Mouse (Mus musculus): ENCODE results near the gene Syt12. TPM values are rescaled to one million over a fixed set of nuclear protein-coding genes. Genes with fewer than 3 reads are reported as not detected.

Syt12 gene
- polyA plus RNA-seq, 1 experiment from 2014 or later = 0.27 TPM

DNA sequence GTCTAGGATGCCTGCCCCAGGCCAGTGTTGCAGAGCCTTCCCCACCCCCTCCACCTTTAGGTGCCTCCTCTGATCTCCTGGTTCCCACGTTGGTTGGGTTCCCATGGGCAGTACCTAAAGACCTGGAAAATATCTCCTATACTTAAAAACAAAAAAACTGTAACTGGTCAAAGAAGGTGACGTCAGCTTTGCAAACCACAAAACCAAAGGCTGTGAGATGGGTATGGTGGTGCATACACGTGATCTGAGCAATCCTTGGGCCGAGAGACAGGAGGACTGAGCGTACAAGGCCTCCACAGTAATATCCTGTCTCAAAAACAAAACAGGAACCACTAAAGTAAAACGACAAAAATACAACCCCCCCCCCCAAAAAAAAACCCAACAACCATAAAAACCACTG lies 39.4 kb downstream of the Syt12 start:
- H3K4me2 ChIP-seq = no peak overlapping the region
- ATAC-seq (replicated peaks; ENCODE audit: low FRiP score) (no peak), DNase-seq (ENCODE audit: low spot score) (no peak)
- H3K36me3 ChIP-seq (ENCODE audit: control insufficient read depth, insufficient read depth, low read length) = no peaks in the 10 kb centered on the region
- H3K4me3 ChIP-seq (ENCODE audit: low read depth, low read length) = no peak overlapping the region
- H3K9ac ChIP-seq (ENCODE audit: low read depth, low read length) = no peak overlapping the region
- H3K27me3 ChIP-seq (replicated peaks; ENCODE audit: control insufficient read depth, insufficient read depth, low read length) = peaks cover 29% of the 10 kb centered on the region
- H3K4me1 ChIP-seq (replicated peaks; ENCODE audit: control insufficient read depth, insufficient read depth, low read length) = peaks cover 11% of the 10 kb centered on the region; the same call in 1 of the 2 replicates
- no peaks in the 10 kb centered on the region for H3K9me3 ChIP-seq (ENCODE audit: control insufficient read depth, low read length)
- no peak overlapping the region for H3K27ac ChIP-seq (ENCODE audit: low read depth, low read length)
- WGBS = 51% methylated on average over 6 of the region's 6 CpGs

DNA sequence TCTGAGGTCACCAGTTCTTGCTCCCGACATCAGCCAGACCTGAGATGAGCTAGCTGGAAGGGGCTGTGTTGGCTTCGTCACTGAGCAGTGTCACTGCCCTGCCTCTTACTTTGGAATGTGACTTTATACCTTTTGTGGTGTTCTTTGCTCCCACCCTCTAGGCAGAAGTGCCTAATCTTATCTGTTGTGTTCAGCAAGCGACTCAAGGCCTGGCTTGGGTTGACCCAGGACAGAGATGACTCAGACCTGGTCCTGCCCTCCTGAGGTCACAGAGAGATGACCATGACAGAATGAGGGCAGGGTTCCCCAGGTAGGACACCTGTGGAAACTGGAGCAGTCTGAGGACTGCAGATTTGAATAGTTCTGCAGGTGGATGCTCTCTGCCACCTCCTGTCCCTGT lies 41.0 kb downstream of the Syt12 start:
- Histone ChIP-seq H3K4me1 (replicated peaks; ENCODE audit: control insufficient read depth, insufficient read depth, low read length) (peaks cover 2% of the 10 kb centered on the region; the same call in 1 of the 2 replicates), H3K27ac (ENCODE audit: low read depth, low read length) (no peak overlapping the region), H3K27me3 (replicated peaks; ENCODE audit: control insufficient read depth, insufficient read depth, low read length) (peaks cover 29% of the 10 kb centered on the region), H3K9ac (ENCODE audit: low read depth, low read length) (no peak overlapping the region), H3K9me3 (ENCODE audit: control insufficient read depth, low read length) (no peaks in the 10 kb centered on the region), H3K36me3 (ENCODE audit: control insufficient read depth, insufficient read depth, low read length) (no peaks in the 10 kb centered on the region; the same call in 1 of the 2 replicates), H3K4me3 (ENCODE audit: low read depth, low read length) (no peak overlapping the region), H3K4me2 (no peak overlapping the region)
- DNase-seq (ENCODE audit: low spot score) = no peak
- ATAC-seq (replicated peaks; ENCODE audit: low FRiP score) = no peak
- 56% methylated on average over 3 of the region's 3 CpGs for WGBS

DNA sequence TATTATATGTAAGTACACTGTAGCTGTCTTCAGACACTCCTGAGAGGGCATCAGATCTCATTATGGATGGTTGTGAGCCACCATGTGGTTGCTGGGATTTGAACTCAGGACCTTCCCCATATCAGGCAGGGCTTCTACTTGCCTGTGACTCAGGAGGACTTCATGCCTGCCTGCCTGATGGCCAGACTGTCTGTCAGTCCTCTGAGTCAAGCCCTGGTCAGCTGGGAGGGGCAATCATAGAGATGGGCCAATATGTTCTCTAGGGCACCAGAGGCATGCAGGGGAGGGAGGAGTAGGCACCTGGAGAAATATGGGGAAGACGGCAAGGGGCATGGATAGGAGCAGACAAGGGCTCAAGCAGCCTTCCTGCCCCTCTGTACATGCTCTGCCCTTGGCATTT lies 42.2 kb downstream of the Syt12 start:
- DNase-seq (ENCODE audit: low spot score) = no peak
- H3K9me3 ChIP-seq (ENCODE audit: control insufficient read depth, low read length) = no peaks in the 10 kb centered on the region
- no peak overlapping the region for H3K27ac ChIP-seq (ENCODE audit: low read depth, low read length)
- H3K4me1 ChIP-seq (replicated peaks; ENCODE audit: control insufficient read depth, insufficient read depth, low read length) = no peaks in the 10 kb centered on the region; the same call in 1 of the 2 replicates
- ATAC-seq (replicated peaks; ENCODE audit: low FRiP score) = no peak
- 89% methylated on average over 1 of the region's 1 CpGs for WGBS
- H3K36me3 ChIP-seq (ENCODE audit: control insufficient read depth, insufficient read depth, low read length) = no peaks in the 10 kb centered on the region; the same call in 1 of the 2 replicates
- H3K27me3 ChIP-seq (replicated peaks; ENCODE audit: control insufficient read depth, insufficient read depth, low read length) = peaks cover 23% of the 10 kb centered on the region
- H3K4me3 ChIP-seq (ENCODE audit: low read depth, low read length) = no peak overlapping the region
- no peak overlapping the region for H3K9ac ChIP-seq (ENCODE audit: low read depth, low read length)
- no peak overlapping the region for H3K4me2 ChIP-seq

DNA sequence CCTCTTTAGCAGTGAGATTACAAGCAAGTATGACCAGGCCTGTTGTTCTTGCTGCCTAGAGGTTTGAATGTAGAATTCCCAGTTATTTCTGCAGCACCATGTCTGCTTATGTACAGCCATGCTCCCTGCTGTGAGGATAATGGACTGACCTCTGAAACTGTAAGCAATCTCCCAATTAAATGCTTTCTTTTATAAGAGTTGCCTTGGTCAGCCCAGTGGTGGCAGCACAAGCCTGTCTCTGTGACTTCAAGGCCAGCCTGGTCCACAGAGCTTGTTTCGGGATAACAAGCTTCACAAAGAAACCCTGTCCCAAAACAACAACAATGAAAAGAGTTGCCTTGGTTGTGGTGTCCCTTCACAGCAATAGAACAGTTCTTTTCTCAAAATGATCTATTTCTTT lies 43.5 kb downstream of the Syt12 start:
- H3K4me2 ChIP-seq = no peak overlapping the region
- no peaks in the 10 kb centered on the region for H3K9me3 ChIP-seq (ENCODE audit: control insufficient read depth, low read length)
- H3K27me3 ChIP-seq (replicated peaks; ENCODE audit: control insufficient read depth, insufficient read depth, low read length) = peaks cover 11% of the 10 kb centered on the region
- H3K9ac ChIP-seq (ENCODE audit: low read depth, low read length) = no peak overlapping the region
- no peaks in the 10 kb centered on the region; the same call in 1 of the 2 replicates for H3K36me3 ChIP-seq (ENCODE audit: control insufficient read depth, insufficient read depth, low read length)
- 95% methylated on average over 1 of the region's 1 CpGs for WGBS
- H3K27ac ChIP-seq (ENCODE audit: low read depth, low read length) = no peak overlapping the region
- no peak for DNase-seq (ENCODE audit: low spot score)
- no peak for ATAC-seq (replicated peaks; ENCODE audit: low FRiP score)
- no peaks in the 10 kb centered on the region for H3K4me1 ChIP-seq (replicated peaks; ENCODE audit: control insufficient read depth, insufficient read depth, low read length)
- H3K4me3 ChIP-seq (ENCODE audit: low read depth, low read length) = no peak overlapping the region

DNA sequence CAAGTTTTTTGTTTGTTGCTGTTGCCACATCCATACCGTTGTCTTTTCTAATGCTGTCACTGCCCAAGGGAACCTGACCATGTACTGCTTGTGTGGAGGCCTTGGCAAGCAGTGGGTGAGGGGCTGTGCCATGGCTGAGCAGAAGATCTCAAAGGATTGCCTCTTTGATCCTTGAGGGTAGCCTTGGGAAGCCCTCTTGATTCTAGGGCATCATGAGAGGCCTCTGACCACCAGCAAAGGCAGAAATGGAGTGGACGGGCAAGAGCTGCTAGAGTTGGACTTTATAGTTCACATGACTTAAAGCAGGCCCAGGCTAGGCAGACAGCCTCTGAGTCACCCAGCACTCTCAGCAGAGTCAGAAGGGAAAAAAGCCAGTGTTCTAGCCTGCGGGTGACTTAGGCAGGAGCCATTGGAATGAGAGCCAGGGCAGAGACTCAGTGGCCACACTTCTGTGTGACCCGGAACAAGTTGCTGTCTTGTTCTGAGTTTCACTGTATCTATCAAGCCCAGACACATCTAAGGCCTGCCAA lies 47.1 kb downstream of the Syt12 start:
- Histone ChIP-seq H3K9me3 (ENCODE audit: control insufficient read depth, low read length) (no peaks in the 10 kb centered on the region), H3K4me1 (replicated peaks; ENCODE audit: control insufficient read depth, insufficient read depth, low read length) (no peaks in the 10 kb centered on the region), H3K4me3 (ENCODE audit: low read depth, low read length) (no peak overlapping the region), H3K27ac (ENCODE audit: low read depth, low read length) (no peak overlapping the region), H3K4me2 (no peak overlapping the region), H3K27me3 (replicated peaks; ENCODE audit: control insufficient read depth, insufficient read depth, low read length) (no peaks in the 10 kb centered on the region; the same call in 1 of the 2 replicates), H3K36me3 (ENCODE audit: control insufficient read depth, insufficient read depth, low read length) (peaks cover 2% of the 10 kb centered on the region; the same call in 1 of the 2 replicates), H3K9ac (ENCODE audit: low read depth, low read length) (no peak overlapping the region)
- DNase-seq (ENCODE audit: low spot score) = no peak
- 89% methylated on average over 4 of the region's 4 CpGs for WGBS
- no peak for ATAC-seq (replicated peaks; ENCODE audit: low FRiP score)

DNA sequence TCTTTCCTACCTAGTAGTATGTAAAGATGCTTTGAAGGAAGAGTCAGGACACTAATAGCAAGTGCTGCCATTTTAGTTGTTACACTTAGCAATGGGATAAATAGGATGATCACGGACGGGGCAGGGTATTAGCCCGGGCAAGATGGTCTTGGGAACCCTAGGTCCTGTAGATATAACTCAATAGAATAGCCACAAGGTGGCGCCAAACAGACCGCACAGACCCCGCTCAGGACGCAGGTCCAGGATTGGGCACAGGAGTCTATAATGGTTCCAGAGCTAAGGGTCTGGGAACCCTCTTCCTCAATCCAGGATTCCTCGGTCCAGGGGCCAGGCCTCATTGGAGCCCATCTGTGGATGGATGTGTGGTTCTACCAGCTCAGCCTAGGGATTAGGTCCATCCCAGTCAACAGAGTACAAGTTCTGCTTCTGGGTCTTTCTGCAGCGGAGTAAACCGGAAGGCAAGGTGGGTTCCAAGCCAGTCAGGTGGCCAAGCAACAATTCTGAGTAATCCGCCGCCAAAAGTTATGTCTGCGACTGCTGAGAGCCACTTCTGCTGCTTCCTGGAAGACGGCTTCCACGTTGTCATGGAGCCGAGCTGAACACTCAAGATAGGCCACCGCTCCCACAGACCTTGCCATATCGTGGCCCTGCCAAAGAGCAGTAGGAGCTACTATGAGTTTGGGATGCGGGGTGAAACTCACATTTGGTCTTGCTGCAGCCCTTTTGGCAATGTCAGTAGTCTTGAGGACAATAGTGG lies 51.5 kb downstream of the Syt12 start:
- Histone ChIP-seq H3K9ac (ENCODE audit: low read depth, low read length) (no peak overlapping the region), H3K36me3 (ENCODE audit: control insufficient read depth, insufficient read depth, low read length) (peaks cover 8% of the 10 kb centered on the region; the same call in 1 of the 2 replicates), H3K27ac (ENCODE audit: low read depth, low read length) (no peak overlapping the region), H3K4me3 (ENCODE audit: low read depth, low read length) (no peak overlapping the region), H3K4me1 (replicated peaks; ENCODE audit: control insufficient read depth, insufficient read depth, low read length) (no peaks in the 10 kb centered on the region), H3K27me3 (replicated peaks; ENCODE audit: control insufficient read depth, insufficient read depth, low read length) (no peaks in the 10 kb centered on the region; the same call in 1 of the 2 replicates), H3K4me2 (no peak overlapping the region), H3K9me3 (ENCODE audit: control insufficient read depth, low read length) (no peaks in the 10 kb centered on the region)
- WGBS = 64% methylated on average over 19 of the region's 19 CpGs
- DNase-seq (ENCODE audit: low spot score) (no peak), ATAC-seq (replicated peaks; ENCODE audit: low FRiP score) (no peak)

DNA sequence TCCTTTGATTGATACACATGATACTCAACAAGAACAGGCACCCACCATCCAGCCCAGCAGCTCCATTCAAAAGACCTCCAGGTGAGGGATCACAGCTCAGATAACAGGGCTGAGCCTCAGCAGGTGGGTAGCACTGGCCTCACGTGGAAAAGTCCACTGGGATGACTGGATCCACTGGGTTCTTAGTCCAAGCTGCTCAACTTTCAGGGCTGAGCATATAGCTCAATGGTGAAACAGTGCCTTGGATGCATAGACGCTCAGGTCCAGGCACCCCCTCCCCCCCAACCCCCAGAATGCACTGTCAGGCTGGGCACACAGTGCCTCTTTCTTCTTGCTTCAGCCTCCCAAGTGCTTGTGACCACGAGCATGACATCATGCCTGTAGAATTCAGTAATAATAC lies 54.2 kb downstream of the Syt12 start:
- Histone ChIP-seq H3K36me3 (ENCODE audit: control insufficient read depth, insufficient read depth, low read length) (peaks cover 8% of the 10 kb centered on the region; the same call in 1 of the 2 replicates), H3K9ac (ENCODE audit: low read depth, low read length) (no peak overlapping the region), H3K27me3 (replicated peaks; ENCODE audit: control insufficient read depth, insufficient read depth, low read length) (no peaks in the 10 kb centered on the region; the same call in 1 of the 2 replicates), H3K4me2 (no peak overlapping the region), H3K4me3 (ENCODE audit: low read depth, low read length) (no peak overlapping the region), H3K4me1 (replicated peaks; ENCODE audit: control insufficient read depth, insufficient read depth, low read length) (0 out of 2 replicates have a peak, but pooled peaks cover 2% of the 10 kb centered on the region), H3K9me3 (ENCODE audit: control insufficient read depth, low read length) (no peaks in the 10 kb centered on the region), H3K27ac (ENCODE audit: low read depth, low read length) (no peak overlapping the region)
- DNase-seq (ENCODE audit: low spot score) (no peak), ATAC-seq (replicated peaks; ENCODE audit: low FRiP score) (no peak)
- WGBS = 64% methylated on average over 3 of the region's 3 CpGs

DNA sequence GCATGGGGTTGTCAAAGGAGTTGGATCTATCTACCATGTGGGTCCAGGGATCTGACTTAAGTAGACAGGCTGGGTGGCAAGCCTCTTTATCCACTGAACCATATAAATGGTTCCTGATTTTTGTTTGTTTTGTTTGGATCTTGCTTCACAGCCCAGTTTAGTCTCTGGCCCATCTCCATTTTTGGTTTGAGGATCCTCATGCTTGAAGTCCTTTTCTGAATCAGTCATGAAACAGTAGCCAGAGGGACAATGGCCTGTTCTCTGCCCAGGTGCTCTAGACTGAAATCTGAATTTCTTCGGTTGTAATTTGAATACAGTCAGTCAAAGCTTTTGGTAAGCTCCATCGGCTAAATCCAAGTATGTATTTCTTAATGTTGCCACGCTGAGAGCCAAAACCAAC lies 54.7 kb downstream of the Syt12 start:
- no peak overlapping the region for H3K9ac ChIP-seq (ENCODE audit: low read depth, low read length)
- no peak for DNase-seq (ENCODE audit: low spot score)
- ATAC-seq (replicated peaks; ENCODE audit: low FRiP score) = no peak
- peaks cover 8% of the 10 kb centered on the region; the same call in 1 of the 2 replicates for H3K36me3 ChIP-seq (ENCODE audit: control insufficient read depth, insufficient read depth, low read length)
- 0 out of 2 replicates have a peak, but pooled peaks cover 2% of the 10 kb centered on the region for H3K4me1 ChIP-seq (replicated peaks; ENCODE audit: control insufficient read depth, insufficient read depth, low read length)
- H3K4me2 ChIP-seq = no peak overlapping the region
- H3K9me3 ChIP-seq (ENCODE audit: control insufficient read depth, low read length) = no peaks in the 10 kb centered on the region
- no peak overlapping the region for H3K4me3 ChIP-seq (ENCODE audit: low read depth, low read length)
- H3K27ac ChIP-seq (ENCODE audit: low read depth, low read length) = no peak overlapping the region
- no peaks in the 10 kb centered on the region; the same call in 1 of the 2 replicates for H3K27me3 ChIP-seq (replicated peaks; ENCODE audit: control insufficient read depth, insufficient read depth, low read length)
- 90% methylated on average over 3 of the region's 3 CpGs for WGBS

Data from liver, embryonic 11.5 days (tissue).